Mouse (Mus musculus): ENCODE data around the gene Trip11. TPM values are rescaled to one million over a fixed set of nuclear protein-coding genes. Genes with fewer than 3 reads are reported as not detected.

Gene Trip11
- polyA plus RNA-seq, 1 experiment from 2014 or later: 22.2 TPM

GRCm38 (mm10) chr12:101811181-101811580, 101.9 kb downstream of the Trip11 start:
- Histone ChIP-seq H3K27me3 (replicated peaks; ENCODE audit: control insufficient read depth, insufficient read depth, low read length) (no peaks in the 10 kb centered on the region), H3K4me1 (ENCODE audit: control insufficient read depth, insufficient read depth, low read length) (0 out of 2 replicates have a peak, but pooled peaks cover 7% of the 10 kb centered on the region), H3K4me3 (ENCODE audit: low read depth, low read length) (no peak overlapping the region), H3K36me3 (ENCODE audit: control insufficient read depth, insufficient read depth, low read length) (no peaks in the 10 kb centered on the region; the same call in 1 of the 2 replicates), H3K27ac (replicated peaks; ENCODE audit: low read depth, low read length) (no peak overlapping the region), H3K9me3 (ENCODE audit: control insufficient read depth, low read length) (no peaks in the 10 kb centered on the region), H3K4me2 (ENCODE audit: low read depth, low read length) (no peak overlapping the region), H3K9ac (ENCODE audit: low read depth, low read length) (no peak overlapping the region)
- DNase-seq (ENCODE audit: low spot score) (no peak), ATAC-seq (ENCODE audit: low read depth) (no peak)
- WGBS: 63% methylated on average over 6 of the region's 6 CpGs

DNA sequence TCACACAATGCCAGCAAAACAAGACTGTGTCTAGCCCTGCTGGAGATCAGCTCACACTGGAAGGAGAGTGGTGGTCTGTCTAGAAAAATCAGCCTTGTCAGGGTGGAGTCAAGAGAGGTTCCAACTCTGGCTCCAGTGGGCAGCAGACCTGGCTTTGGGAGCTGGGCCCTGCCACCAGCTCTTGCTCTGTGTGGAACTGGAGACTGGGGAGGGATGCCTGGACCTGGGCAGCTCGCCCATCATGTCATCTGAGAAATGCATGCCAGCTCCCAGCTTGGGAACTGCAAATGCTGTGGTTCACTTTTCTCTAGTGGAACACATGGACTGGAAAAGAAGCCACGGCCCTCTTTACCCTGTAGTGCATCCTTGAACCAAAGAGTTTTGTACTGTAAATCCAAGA, 102.6 kb downstream of the Trip11 start:
- Histone ChIP-seq H3K9ac (ENCODE audit: low read depth, low read length) (no peak overlapping the region), H3K4me1 (ENCODE audit: control insufficient read depth, insufficient read depth, low read length) (0 out of 2 replicates have a peak, but pooled peaks cover 6% of the 10 kb centered on the region), H3K27me3 (replicated peaks; ENCODE audit: control insufficient read depth, insufficient read depth, low read length) (no peaks in the 10 kb centered on the region), H3K36me3 (ENCODE audit: control insufficient read depth, insufficient read depth, low read length) (no peaks in the 10 kb centered on the region; the same call in 1 of the 2 replicates), H3K4me3 (ENCODE audit: low read depth, low read length) (no peak overlapping the region), H3K4me2 (ENCODE audit: low read depth, low read length) (no peak overlapping the region), H3K27ac (replicated peaks; ENCODE audit: low read depth, low read length) (no peak overlapping the region), H3K9me3 (ENCODE audit: control insufficient read depth, low read length) (no peaks in the 10 kb centered on the region)
- WGBS: 57% methylated on average over 2 of the region's 2 CpGs
- no peak for ATAC-seq (ENCODE audit: low read depth)
- DNase-seq (ENCODE audit: low spot score): no peak

- Histone ChIP-seq H3K36me3 (ENCODE audit: control insufficient read depth, insufficient read depth, low read length) (no peaks in the 10 kb centered on the region; the same call in 1 of the 2 replicates), H3K27me3 (replicated peaks; ENCODE audit: control insufficient read depth, insufficient read depth, low read length) (no peaks in the 10 kb centered on the region), H3K4me1 (ENCODE audit: control insufficient read depth, insufficient read depth, low read length) (no peaks in the 10 kb centered on the region), H3K4me2 (ENCODE audit: low read depth, low read length) (no peak overlapping the region), H3K9me3 (ENCODE audit: control insufficient read depth, low read length) (no peaks in the 10 kb centered on the region), H3K9ac (ENCODE audit: low read depth, low read length) (no peak overlapping the region), H3K27ac (replicated peaks; ENCODE audit: low read depth, low read length) (no peak overlapping the region), H3K4me3 (ENCODE audit: low read depth, low read length) (no peak overlapping the region)
- DNase-seq (ENCODE audit: low spot score) (peak; percentile 63), ATAC-seq (ENCODE audit: low read depth) (peak; percentile 53)
- 50% methylated on average over 2 of the region's 2 CpGs for WGBS
Measured at GRCm38 (mm10) chr12:101807400-101807799, 105.7 kb downstream of the Trip11 start.

- WGBS: 63% methylated on average over 3 of the region's 3 CpGs
- Histone ChIP-seq H3K27ac (replicated peaks; ENCODE audit: low read depth, low read length) (no peak overlapping the region), H3K4me2 (ENCODE audit: low read depth, low read length) (no peak overlapping the region), H3K9me3 (ENCODE audit: control insufficient read depth, low read length) (no peaks in the 10 kb centered on the region), H3K27me3 (replicated peaks; ENCODE audit: control insufficient read depth, insufficient read depth, low read length) (no peaks in the 10 kb centered on the region), H3K9ac (ENCODE audit: low read depth, low read length) (no peak overlapping the region), H3K4me3 (ENCODE audit: low read depth, low read length) (no peak overlapping the region), H3K4me1 (ENCODE audit: control insufficient read depth, insufficient read depth, low read length) (no peaks in the 10 kb centered on the region), H3K36me3 (ENCODE audit: control insufficient read depth, insufficient read depth, low read length) (no peaks in the 10 kb centered on the region)
- no peak for ATAC-seq (ENCODE audit: low read depth)
- DNase-seq (ENCODE audit: low spot score): no peak
Measured at GRCm38 (mm10) chr12:101802445-101802844, 110.6 kb downstream of the Trip11 start.

DNA sequence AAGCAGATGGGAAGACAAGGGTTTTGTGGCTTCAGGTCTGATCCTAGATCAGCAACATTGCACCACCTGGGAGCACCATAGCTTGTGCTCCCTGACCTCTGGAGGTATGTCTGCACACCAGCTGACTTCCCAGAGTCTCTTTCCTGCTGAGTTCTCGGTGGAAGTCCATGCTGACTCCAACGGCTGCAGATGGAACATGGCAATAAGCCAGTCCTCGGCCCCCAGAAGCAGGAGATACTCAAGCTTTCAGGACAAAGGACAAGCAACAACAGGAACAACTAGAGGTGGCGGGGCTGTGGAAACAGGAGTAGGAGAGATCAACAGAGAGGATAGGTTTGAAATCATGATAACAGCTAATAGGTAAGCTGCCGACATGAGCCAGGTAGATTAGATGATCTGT, 111.3 kb downstream of the Trip11 start:
- Histone ChIP-seq H3K27ac (replicated peaks; ENCODE audit: low read depth, low read length) (no peak overlapping the region), H3K4me1 (ENCODE audit: control insufficient read depth, insufficient read depth, low read length) (no peaks in the 10 kb centered on the region), H3K4me2 (ENCODE audit: low read depth, low read length) (no peak overlapping the region), H3K9ac (ENCODE audit: low read depth, low read length) (no peak overlapping the region), H3K9me3 (ENCODE audit: control insufficient read depth, low read length) (no peaks in the 10 kb centered on the region), H3K4me3 (ENCODE audit: low read depth, low read length) (no peak overlapping the region), H3K36me3 (ENCODE audit: control insufficient read depth, insufficient read depth, low read length) (no peaks in the 10 kb centered on the region), H3K27me3 (replicated peaks; ENCODE audit: control insufficient read depth, insufficient read depth, low read length) (no peaks in the 10 kb centered on the region)
- ATAC-seq (ENCODE audit: low read depth): no peak
- 71% methylated on average over 5 of the region's 5 CpGs for WGBS
- no peak for DNase-seq (ENCODE audit: low spot score)

DNA sequence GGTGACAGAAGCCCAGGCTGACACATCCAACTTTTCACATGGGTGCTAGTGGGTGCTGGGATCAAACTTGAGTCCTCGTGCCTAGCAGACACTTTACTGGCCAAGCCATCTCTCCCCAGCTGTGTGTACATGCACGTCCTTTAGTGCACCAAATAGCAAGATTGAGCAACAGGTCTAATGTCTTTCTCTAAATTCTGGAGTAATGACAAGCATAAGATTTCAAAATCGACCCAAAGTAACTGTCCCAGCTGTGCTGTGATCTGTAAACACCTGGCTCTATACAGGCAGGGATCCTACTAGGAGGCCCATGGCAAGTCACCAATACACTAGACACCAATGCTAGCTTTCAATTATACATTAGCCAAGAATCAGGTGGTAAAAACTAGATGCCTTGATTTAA, 112.0 kb downstream of the Trip11 start:
- H3K9ac ChIP-seq (ENCODE audit: low read depth, low read length): no peak overlapping the region
- no peak overlapping the region for H3K27ac ChIP-seq (replicated peaks; ENCODE audit: low read depth, low read length)
- no peaks in the 10 kb centered on the region for H3K27me3 ChIP-seq (replicated peaks; ENCODE audit: control insufficient read depth, insufficient read depth, low read length)
- H3K9me3 ChIP-seq (ENCODE audit: control insufficient read depth, low read length): no peaks in the 10 kb centered on the region
- no peak for DNase-seq (ENCODE audit: low spot score)
- WGBS: 78% methylated on average over 3 of the region's 3 CpGs
- ATAC-seq (ENCODE audit: low read depth): no peak
- H3K4me1 ChIP-seq (ENCODE audit: control insufficient read depth, insufficient read depth, low read length): no peaks in the 10 kb centered on the region
- H3K36me3 ChIP-seq (ENCODE audit: control insufficient read depth, insufficient read depth, low read length): no peaks in the 10 kb centered on the region
- H3K4me3 ChIP-seq (ENCODE audit: low read depth, low read length): no peak overlapping the region
- H3K4me2 ChIP-seq (ENCODE audit: low read depth, low read length): no peak overlapping the region

DNA sequence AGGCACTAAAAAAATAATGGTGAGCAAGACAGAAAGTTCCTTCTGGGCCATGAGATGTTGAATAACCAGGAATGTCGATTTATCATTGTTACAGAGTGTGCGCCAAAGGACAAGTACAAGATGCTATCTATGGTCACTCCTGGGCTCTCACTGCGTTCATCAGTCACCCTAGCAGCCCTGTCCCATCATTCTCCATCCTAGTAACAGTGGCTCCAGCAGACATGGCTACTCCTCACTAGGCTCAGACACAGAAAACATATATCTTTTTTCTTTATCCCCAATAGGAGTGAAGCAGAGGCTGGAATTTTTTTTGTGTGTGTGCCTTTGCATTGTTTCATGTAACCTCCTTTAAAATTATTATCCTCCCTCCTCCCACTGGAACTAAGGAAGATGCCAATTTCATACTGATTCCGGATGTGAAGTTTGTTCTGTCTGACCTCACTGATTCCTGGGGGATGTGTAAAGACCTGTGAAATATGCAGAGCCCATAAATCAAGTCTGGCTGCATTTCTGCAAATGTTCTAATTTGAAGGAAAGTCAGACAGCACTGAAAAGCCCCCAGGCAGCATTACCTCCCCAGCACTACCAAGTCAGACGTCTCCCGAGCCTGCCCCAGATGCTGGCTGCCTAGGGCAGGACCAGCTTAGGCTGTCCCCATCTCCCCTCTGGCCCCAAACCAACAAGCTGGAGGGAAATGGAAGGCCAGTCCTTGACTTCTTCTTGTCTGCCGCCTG, 114.7 kb downstream of the Trip11 start:
- WGBS: 63% methylated on average over 7 of the region's 7 CpGs
- H3K27ac ChIP-seq (replicated peaks; ENCODE audit: low read depth, low read length): no peak overlapping the region
- no peaks in the 10 kb centered on the region for H3K4me1 ChIP-seq (ENCODE audit: control insufficient read depth, insufficient read depth, low read length)
- ATAC-seq (ENCODE audit: low read depth) (0 out of 2 replicates have a peak, but pooled peaks have one; percentile 18), DNase-seq (ENCODE audit: low spot score) (peak; percentile 69)
- H3K36me3 ChIP-seq (ENCODE audit: control insufficient read depth, insufficient read depth, low read length): no peaks in the 10 kb centered on the region
- no peak overlapping the region for H3K4me2 ChIP-seq (ENCODE audit: low read depth, low read length)
- no peaks in the 10 kb centered on the region for H3K9me3 ChIP-seq (ENCODE audit: control insufficient read depth, low read length)
- no peak overlapping the region for H3K4me3 ChIP-seq (ENCODE audit: low read depth, low read length)
- H3K27me3 ChIP-seq (replicated peaks; ENCODE audit: control insufficient read depth, insufficient read depth, low read length): no peaks in the 10 kb centered on the region
- H3K9ac ChIP-seq (ENCODE audit: low read depth, low read length): no peak overlapping the region

DNA sequence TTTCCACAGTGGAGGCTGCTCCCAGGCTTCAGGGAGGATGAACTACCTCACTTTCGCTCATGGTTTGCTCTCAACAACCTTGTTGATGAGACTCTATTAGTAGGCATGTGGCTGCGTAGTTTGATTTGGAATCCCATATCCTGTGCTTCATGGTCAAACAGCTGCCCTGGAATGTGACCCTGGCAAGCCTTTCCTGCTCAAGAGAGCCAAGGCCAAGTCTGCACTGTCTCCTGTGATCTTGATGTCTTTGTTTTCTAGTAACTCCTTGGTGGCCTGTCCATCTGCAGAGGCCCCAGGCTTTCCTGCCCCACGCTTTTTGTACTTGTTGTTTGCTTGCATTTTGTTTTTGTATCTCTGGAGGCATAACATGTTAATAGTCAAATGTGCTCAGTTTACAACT, 118.6 kb downstream of the Trip11 start:
- Histone ChIP-seq H3K27me3 (replicated peaks; ENCODE audit: control insufficient read depth, insufficient read depth, low read length) (no peaks in the 10 kb centered on the region), H3K4me1 (ENCODE audit: control insufficient read depth, insufficient read depth, low read length) (no peaks in the 10 kb centered on the region), H3K4me3 (ENCODE audit: low read depth, low read length) (no peak overlapping the region), H3K36me3 (ENCODE audit: control insufficient read depth, insufficient read depth, low read length) (no peaks in the 10 kb centered on the region), H3K9me3 (ENCODE audit: control insufficient read depth, low read length) (no peaks in the 10 kb centered on the region), H3K9ac (ENCODE audit: low read depth, low read length) (no peak overlapping the region), H3K27ac (replicated peaks; ENCODE audit: low read depth, low read length) (no peak overlapping the region), H3K4me2 (ENCODE audit: low read depth, low read length) (no peak overlapping the region)
- ATAC-seq (ENCODE audit: low read depth): no peak
- DNase-seq (ENCODE audit: low spot score): no peak
- 75% methylated on average over 3 of the region's 3 CpGs for WGBS

GRCm38 (mm10) chr12:101793221-101793621, 119.8 kb downstream of the Trip11 start:
- no peak for DNase-seq (ENCODE audit: low spot score)
- H3K4me1 ChIP-seq (ENCODE audit: control insufficient read depth, insufficient read depth, low read length): no peaks in the 10 kb centered on the region
- no peaks in the 10 kb centered on the region for H3K27me3 ChIP-seq (replicated peaks; ENCODE audit: control insufficient read depth, insufficient read depth, low read length)
- no peak overlapping the region for H3K4me3 ChIP-seq (ENCODE audit: low read depth, low read length)
- no peak overlapping the region for H3K27ac ChIP-seq (replicated peaks; ENCODE audit: low read depth, low read length)
- no peaks in the 10 kb centered on the region for H3K36me3 ChIP-seq (ENCODE audit: control insufficient read depth, insufficient read depth, low read length)
- H3K4me2 ChIP-seq (ENCODE audit: low read depth, low read length): no peak overlapping the region
- no peak overlapping the region for H3K9ac ChIP-seq (ENCODE audit: low read depth, low read length)
- WGBS: 89% methylated on average over 5 of the region's 5 CpGs
- H3K9me3 ChIP-seq (ENCODE audit: control insufficient read depth, low read length): no peaks in the 10 kb centered on the region
- no peak for ATAC-seq (ENCODE audit: low read depth)

Data from embryonic facial prominence, embryonic 14.5 days (tissue).